Mouse (Mus musculus) heart, postnatal 0 days (tissue): ENCODE data around the gene Rbm20. TPM values are rescaled to one million over a fixed set of nuclear protein-coding genes. Genes with fewer than 3 reads are reported as not detected.

Experiments
- ATAC-seq: fragments of 200-750 bp; cut with Nextera tagmentation; 2 replicates; pipeline ENCODE4 v1.8.0; 2017; ENCODE audit warnings: low read depth, moderate number of reproducible peaks, moderate library complexity; ENCODE audit not compliant: insufficient read depth
- DNase-seq: peaks from one replicate; pipeline ENCODE4 v3.0.0-alpha.2; 2016; ENCODE audit warnings: low spot score
- H3K27ac ChIP-seq: fragments of 300-500 bp; sonication (generic); 2 replicates; pipeline ENCODE4 v1.5.1; 2014; ENCODE audit warnings: low read depth, mild to moderate bottlenecking
- H3K27me3 ChIP-seq: fragments of 300-500 bp; sonication (generic); 2 replicates; pipeline ENCODE4 v1.6.1; 2014; ENCODE audit warnings: low read length, mixed read lengths; ENCODE audit not compliant: control insufficient read depth, insufficient read depth
- H3K36me3 ChIP-seq: fragments of 300-500 bp; sonication (generic); replicated peaks from 2 replicates; pipeline ENCODE4 v1.6.1; 2014; ENCODE audit warnings: low read length, mixed read lengths; ENCODE audit not compliant: control insufficient read depth, insufficient read depth
- H3K4me1 ChIP-seq: fragments of 300-500 bp; sonication (generic); 2 replicates; pipeline ENCODE4 v1.6.1; 2014; ENCODE audit warnings: antibody characterized with exemption; ENCODE audit not compliant: control insufficient read depth, insufficient read depth
- H3K4me2 ChIP-seq: fragments of 300-500 bp; sonication (generic); 2 replicates; pipeline ENCODE4 v1.6.1; 2014; ENCODE audit warnings: low read depth, mild to moderate bottlenecking, low read length, moderate library complexity
- H3K4me3 ChIP-seq: fragments of 300-500 bp; sonication (generic); 2 replicates; pipeline ENCODE4 v1.5.1; 2014; ENCODE audit warnings: low read depth, low read length
- H3K9ac ChIP-seq: fragments of 300-500 bp; sonication (generic); replicated peaks from 2 replicates; pipeline ENCODE4 v1.6.1; 2014; ENCODE audit warnings: low read depth, low read length, mixed read lengths
- H3K9me3 ChIP-seq: fragments of 300-500 bp; sonication (generic); replicated peaks from 2 replicates; pipeline ENCODE4 v1.6.1; 2016; ENCODE audit warnings: low read length; ENCODE audit not compliant: control insufficient read depth
- CTCF ChIP-seq: IDR thresholded peaks from 2 replicates; pipeline ENCODE4 v1.5.1; 2016; ENCODE audit warnings: antibody characterized with exemption, control low read depth, low read depth
- EP300 ChIP-seq: IDR thresholded peaks from 2 replicates; pipeline ENCODE4 v1.6.1; 2016; ENCODE audit warnings: antibody characterized with exemption, low read depth
- WGBS: fragments of 180-500 bp; shearing (Covaris S2); extraction: QIAGEN DNeasy Blood & Tissue Kit; methylation state at CpG from one replicate; pipeline ENCODE4 v1.1.7; 2014; 5-methylcytosine and 5-hydroxymethylcytosine counted together
- polyA plus RNA-seq: library from polyadenylated mRNA; unstranded; fragments of >200 nt; fragmentation: Nextera tagmentation; extraction: Ambion mirVana; gene quantifications from 2 replicates; pipeline ENCODE4 v1.2.1, GENCODE M21; 2015
- total RNA-seq: library from RNA; depleted of rRNA; stranded (reverse); fragments of >200 nt; gene quantifications from 2 replicates; pipeline ENCODE4 v1.2.3, GENCODE M21; 2014; ENCODE audit warnings: low replicate concordance

Rbm20 gene
- total and polyA plus RNA-seq, 2 experiments from 2014 or later: 65.2 to 340 TPM

GRCm38 (mm10) chr19:53788621-53789331 lies 111.7 kb downstream of the Rbm20 start:
- H3K4me1 ChIP-seq: peaks cover 69% of the 10 kb centered on the region
- no peak overlapping the region for H3K4me3 ChIP-seq
- TF ChIP-seq EP300 (0 out of 2 replicates have a peak, but pooled peaks have one; percentile 28), CTCF (no peak)
- peak; percentile 72 for DNase-seq
- no peaks in the 10 kb centered on the region for H3K27me3 ChIP-seq
- ATAC-seq: peak; percentile 30
- no peaks in the 10 kb centered on the region for H3K9me3 ChIP-seq
- no peaks in the 10 kb centered on the region for H3K36me3 ChIP-seq
- peak overlapping the region; percentile 63 for H3K27ac ChIP-seq
- no peak overlapping the region for H3K9ac ChIP-seq
- H3K4me2 ChIP-seq: 0 out of 2 replicates have a peak overlapping the region, but pooled peaks have one; percentile 4
- 22% methylated on average over 14 of the region's 14 CpGs for WGBS

GRCm38 (mm10) chr19:53789571-53789970 lies 112.5 kb downstream of the Rbm20 start:
- Histone ChIP-seq H3K27me3 (no peaks in the 10 kb centered on the region), H3K4me2 (no peak overlapping the region), H3K27ac (peak overlapping the region; percentile 63), H3K9ac (no peak overlapping the region), H3K4me3 (no peak overlapping the region), H3K4me1 (peaks cover 69% of the 10 kb centered on the region), H3K9me3 (no peaks in the 10 kb centered on the region), H3K36me3 (no peaks in the 10 kb centered on the region)
- TF ChIP-seq CTCF: no peak
- TF ChIP-seq EP300: no peak
- DNase-seq (no peak), ATAC-seq (no peak)
- 53% methylated on average over 7 of the region's 7 CpGs for WGBS

GRCm38 (mm10) chr19:53791751-53792720 lies 114.9 kb downstream of the Rbm20 start:
- Histone ChIP-seq H3K27me3 (no peaks in the 10 kb centered on the region), H3K36me3 (no peaks in the 10 kb centered on the region), H3K4me3 (0 out of 2 replicates have a peak overlapping the region, but pooled peaks have one; percentile 7), H3K27ac (peak overlapping the region; percentile 88), H3K9ac (peak overlapping the region; percentile 46; the same call in 1 of the 2 replicates), H3K4me1 (peaks cover 45% of the 10 kb centered on the region), H3K4me2 (peak overlapping the region; percentile 66), H3K9me3 (no peaks in the 10 kb centered on the region)
- DNase-seq (peak; percentile 69), ATAC-seq (no peak)
- no peak for TF ChIP-seq CTCF
- 0 out of 2 replicates have a peak, but pooled peaks have one; percentile 59 for TF ChIP-seq EP300
- WGBS: 34% methylated on average over 20 of the region's 20 CpGs

- peak; percentile 94 for DNase-seq
- H3K27me3 ChIP-seq: no peaks in the 10 kb centered on the region
These were observed 116.1 kb downstream of the Rbm20 start for GRCm38 (mm10) chr19:53792976-53793897.

More at GRCm38 (mm10) chr19:53792976-53793897, 116.1 kb downstream of the Rbm20 start:
- WGBS: 37% methylated on average over 37 of the region's 37 CpGs
- Histone ChIP-seq H3K4me2 (peak overlapping the region; percentile 66), H3K9ac (peak overlapping the region; percentile 72), H3K9me3 (no peaks in the 10 kb centered on the region), H3K4me1 (peaks cover 35% of the 10 kb centered on the region), H3K27ac (peak overlapping the region; percentile 88), H3K4me3 (peak overlapping the region; percentile 53), H3K36me3 (no peaks in the 10 kb centered on the region)
- ATAC-seq: peak; percentile 91
- TF ChIP-seq EP300: peak; percentile 82; the same call in 1 of the 2 replicates
- TF ChIP-seq CTCF: no peak
